Mouse (Mus musculus) liver, embryonic 14.5 days (tissue): ENCODE results near the gene Vps37d. TPM values are rescaled to one million over a fixed set of nuclear protein-coding genes. Genes with fewer than 3 reads are reported as not detected.

Source experiments
- ATAC-seq: fragments of 200-750 bp; cut with Nextera tagmentation; 2 replicates; pipeline ENCODE4 v1.8.0; 2017; ENCODE audit warnings: moderate number of reproducible peaks, mild to moderate bottlenecking, moderate library complexity; ENCODE audit not compliant: insufficient read depth
- DNase-seq, 3 experiments: peaks; one replicate each; pipeline ENCODE4 v3.0.0-alpha.2; 2012 to 2013; ENCODE audit warnings: low read depth in 3 of 3, low spot score in 3 of 3
- H3K27ac ChIP-seq: fragments of 300-500 bp; sonication (generic); 2 replicates; pipeline ENCODE4 v1.5.1; 2014; ENCODE audit warnings: moderate library complexity, mild to moderate bottlenecking, control low read depth, inconsistent platforms
- H3K27me3 ChIP-seq: fragments of 300-500 bp; sonication (generic); 2 replicates; pipeline ENCODE4 v1.6.1; 2014; ENCODE audit warnings: mild to moderate bottlenecking, low read length, moderate library complexity; ENCODE audit not compliant: control insufficient read depth, insufficient read depth
- H3K36me3 ChIP-seq: fragments of 300-500 bp; sonication (generic); replicated peaks from 2 replicates; pipeline ENCODE4 v1.6.1; 2014; ENCODE audit warnings: low read depth; ENCODE audit not compliant: control insufficient read depth, insufficient read depth
- H3K4me1 ChIP-seq, 2 experiments: fragments of 200-500 bp in 1 of 2; fragments of 300-500 bp in 1 of 2; sonication (generic) in 1 of 2; replicated peaks; 2 replicates each; pipeline ENCODE4 v1.6.1; 2012 to 2014; ENCODE audit warnings: antibody characterized with exemption in 1 of 2, inconsistent platforms in 1 of 2, low read length in 1 of 2; ENCODE audit not compliant: control insufficient read depth in 2 of 2, insufficient read depth in 2 of 2
- H3K4me2 ChIP-seq: fragments of 300-500 bp; sonication (generic); 2 replicates; pipeline ENCODE4 v1.6.1; 2014; ENCODE audit warnings: low read depth, mild to moderate bottlenecking, control low read depth, moderate library complexity
- H3K4me3 ChIP-seq, 2 experiments: fragments of 200-500 bp in 1 of 2; fragments of 300-500 bp in 1 of 2; sonication (generic) in 1 of 2; 2 replicates each; pipeline ENCODE4 v1.5.1; 2012 to 2014; ENCODE audit warnings: low read depth in 2 of 2, low read length in 2 of 2, mild to moderate bottlenecking in 2 of 2, control low read depth in 1 of 2, inconsistent platforms in 1 of 2, moderate library complexity in 1 of 2; ENCODE audit not compliant: insufficient read depth in 1 of 2
- H3K9ac ChIP-seq: fragments of 300-500 bp; sonication (generic); replicated peaks from 2 replicates; pipeline ENCODE4 v1.6.1; 2014; ENCODE audit warnings: mild to moderate bottlenecking, control low read depth, moderate library complexity
- H3K9me3 ChIP-seq: fragments of 300-500 bp; sonication (generic); 2 replicates; pipeline ENCODE4 v1.6.1; 2016; ENCODE audit warnings: low read length, mixed read lengths; ENCODE audit not compliant: control insufficient read depth
- CTCF ChIP-seq: IDR thresholded peaks from 2 replicates; pipeline ENCODE4 v1.5.1; 2016; ENCODE audit warnings: antibody characterized with exemption, low read depth, control low read depth
- EP300 ChIP-seq: IDR thresholded peaks from 2 replicates; pipeline ENCODE4 v1.6.1; 2016; ENCODE audit warnings: antibody characterized with exemption, low read depth
- WGBS: fragments of 180-500 bp; shearing (Covaris S2); extraction: QIAGEN DNeasy Blood & Tissue Kit; methylation state at CpG from one replicate; pipeline ENCODE4 v1.1.7; 2014; ENCODE audit not compliant: insufficient replicate concordance; 5-methylcytosine and 5-hydroxymethylcytosine counted together
- polyA plus RNA-seq, 2 experiments: library from polyadenylated mRNA; depleted of rRNA in 1 of 2; stranded (reverse) in 1 of 2; unstranded in 1 of 2; fragments of >200 nt; fragmentation: Nextera tagmentation in 1 of 2; extraction: Ambion mirVana in 1 of 2; gene quantifications; 2 replicates each; pipeline versions ENCODE4 v1.2.1 to v1.2.3; 2012 to 2014

Gene Vps37d
- polyA plus RNA-seq, 2 experiments: 0.06 to 0.30 TPM

DNA sequence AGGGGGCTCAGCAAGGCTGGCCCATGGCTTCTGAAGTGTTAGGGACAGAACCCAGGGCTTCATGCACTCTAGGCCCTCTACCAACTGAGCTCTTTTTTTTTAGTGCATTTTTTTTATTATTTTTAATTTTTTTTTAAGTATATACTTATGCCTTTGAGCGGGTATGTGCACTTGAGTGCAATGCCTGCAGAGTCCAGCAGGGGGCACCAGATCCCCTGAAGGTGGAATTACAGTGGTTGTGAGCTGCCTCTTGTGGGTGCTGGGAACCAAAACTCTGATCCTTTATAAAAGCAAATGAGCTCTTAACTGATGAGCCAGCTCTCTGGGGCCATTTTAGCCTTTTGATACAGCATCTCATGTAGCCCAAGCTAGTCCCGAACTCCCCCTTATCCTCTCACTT, 43.5 kb downstream of the Vps37d start:
- 89% methylated on average over 2 of the region's 2 CpGs for WGBS

DNA sequence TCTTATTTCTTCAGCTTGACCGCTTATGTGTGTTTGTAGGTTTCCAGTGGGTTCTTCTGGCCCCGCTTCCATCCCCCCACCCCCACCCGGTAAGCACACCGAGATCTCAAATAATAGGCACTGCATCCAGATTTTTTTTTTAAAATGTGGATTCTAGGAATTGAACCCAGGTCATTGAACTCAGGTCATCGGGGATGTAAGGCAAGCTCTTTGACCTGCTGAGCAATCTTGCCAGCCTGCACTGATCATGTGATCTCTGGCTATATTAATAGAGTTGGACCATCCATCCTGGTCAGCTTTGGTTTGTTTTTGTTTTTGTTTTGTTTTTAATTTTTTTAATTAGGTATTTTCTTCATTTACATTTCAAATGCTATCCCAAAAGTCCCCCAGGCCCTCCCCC, 45.5 kb downstream of the Vps37d start:
- Histone ChIP-seq H3K27ac (no peak overlapping the region), H3K9ac (no peak overlapping the region), H3K4me3 (no peak overlapping the region), H3K4me1 (peaks cover 0 to 8% of the 10 kb centered on the region in 2 experiments; a peak in 1 of 4 replicates), H3K4me2 (no peak overlapping the region), H3K27me3 (no peaks in the 10 kb centered on the region), H3K36me3 (no peaks in the 10 kb centered on the region), H3K9me3 (no peaks in the 10 kb centered on the region)
- no peak for DNase-seq
- ATAC-seq: no peak
- TF ChIP-seq CTCF (no peak), EP300 (no peak)
- 74% methylated on average over 5 of the region's 5 CpGs for WGBS

More for the DNA sequence above, 43.5 kb downstream of the Vps37d start:
- H3K36me3 ChIP-seq: no peaks in the 10 kb centered on the region
- no peak overlapping the region for H3K4me3 ChIP-seq
- TF ChIP-seq CTCF: peak; percentile 70
- TF ChIP-seq EP300: no peak
- H3K27ac ChIP-seq: no peak overlapping the region
- ATAC-seq (no peak), DNase-seq (no peak)
- H3K9ac ChIP-seq: no peak overlapping the region
- H3K4me1 ChIP-seq: peaks cover under 1 to 5% of the 10 kb centered on the region in 2 experiments; a peak in 3 of 4 replicates
- H3K9me3 ChIP-seq: no peaks in the 10 kb centered on the region
- H3K4me2 ChIP-seq: no peak overlapping the region
- no peaks in the 10 kb centered on the region for H3K27me3 ChIP-seq

DNA sequence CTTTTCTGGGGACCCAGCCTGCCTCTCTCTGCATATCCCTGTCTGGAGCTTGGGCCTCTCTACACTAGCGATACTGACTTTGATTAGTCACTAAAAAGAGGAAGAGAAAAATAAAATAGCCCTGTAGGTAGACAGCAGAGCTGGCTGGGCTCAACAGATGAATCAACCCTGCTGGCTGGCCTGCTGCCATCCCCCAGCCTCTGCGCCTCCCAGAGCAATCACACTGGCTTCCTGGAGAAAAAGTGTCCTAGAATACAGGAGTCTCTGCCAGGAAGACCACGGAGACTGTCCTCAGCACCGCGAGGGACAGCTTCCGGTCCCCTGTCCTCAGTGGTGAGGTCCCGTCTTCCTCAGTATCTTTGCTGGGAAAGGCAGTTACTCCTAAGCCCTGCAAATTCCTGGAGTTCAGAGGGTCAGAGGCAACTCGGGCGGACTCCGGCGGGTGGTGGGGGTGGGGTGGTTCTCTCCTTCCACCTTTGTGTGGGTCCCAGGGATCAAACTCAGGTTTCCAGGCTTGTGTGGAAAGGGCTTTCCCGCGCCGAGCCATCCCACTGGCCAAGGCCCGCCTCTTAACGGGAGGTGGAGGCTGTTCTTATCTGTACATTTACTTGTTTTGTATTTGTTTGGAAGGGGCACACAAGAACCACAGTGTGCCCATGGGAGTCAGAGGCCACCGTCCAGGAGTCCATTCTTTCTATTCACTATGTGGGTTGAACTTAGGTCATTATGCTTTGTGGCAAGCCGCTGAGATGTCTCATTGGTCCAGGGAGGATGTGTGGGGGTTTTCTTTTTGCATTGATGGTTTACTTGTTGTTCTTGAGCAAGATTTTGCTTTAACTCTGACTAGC, 48.8 kb downstream of the Vps37d start:
- H3K27ac ChIP-seq: no peak overlapping the region; the same call in 1 of the 2 replicates
- WGBS: 44% methylated on average over 18 of the region's 18 CpGs
- TF ChIP-seq EP300: no peak
- no peak for TF ChIP-seq CTCF
- H3K36me3 ChIP-seq: no peaks in the 10 kb centered on the region
- peak overlapping the region; percentile 31 for H3K4me2 ChIP-seq
- peaks cover under 1 to 14% of the 10 kb centered on the region in 2 experiments; a peak in 2 of 4 replicates for H3K4me1 ChIP-seq
- H3K4me3 ChIP-seq: no peak overlapping the region
- peaks cover 4% of the 10 kb centered on the region; the same call in 1 of the 2 replicates for H3K27me3 ChIP-seq
- no peak overlapping the region for H3K9ac ChIP-seq
- no peaks in the 10 kb centered on the region for H3K9me3 ChIP-seq
- DNase-seq: no peak
- ATAC-seq: peak; percentile 17; the same call in 1 of the 2 replicates

DNA sequence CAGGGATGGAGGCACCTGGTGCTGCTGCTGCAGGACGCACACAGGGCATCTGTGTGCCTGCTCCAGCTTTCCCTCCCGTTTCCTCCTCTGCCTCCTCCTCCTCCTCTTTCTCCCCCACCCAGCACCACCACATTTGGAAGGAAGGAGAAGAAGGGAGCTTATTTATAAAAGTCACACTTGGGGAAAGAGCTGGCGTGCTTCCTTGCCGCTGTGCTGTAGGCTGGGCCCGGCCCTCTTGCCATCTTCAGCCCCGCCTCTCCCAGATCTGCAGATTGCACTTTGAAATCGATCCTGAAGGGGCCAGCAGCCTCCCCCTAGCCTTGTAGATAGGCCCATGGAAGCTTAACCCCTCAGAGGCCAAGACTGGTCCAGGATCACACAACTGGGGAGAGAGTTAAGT, 52.2 kb downstream of the Vps37d start:
- Histone ChIP-seq H3K4me1 (peaks cover 5 to 20% of the 10 kb centered on the region in 2 experiments; a peak in 3 of 4 replicates), H3K4me2 (no peak overlapping the region)
- 23% methylated on average over 7 of the region's 7 CpGs for WGBS

DNA sequence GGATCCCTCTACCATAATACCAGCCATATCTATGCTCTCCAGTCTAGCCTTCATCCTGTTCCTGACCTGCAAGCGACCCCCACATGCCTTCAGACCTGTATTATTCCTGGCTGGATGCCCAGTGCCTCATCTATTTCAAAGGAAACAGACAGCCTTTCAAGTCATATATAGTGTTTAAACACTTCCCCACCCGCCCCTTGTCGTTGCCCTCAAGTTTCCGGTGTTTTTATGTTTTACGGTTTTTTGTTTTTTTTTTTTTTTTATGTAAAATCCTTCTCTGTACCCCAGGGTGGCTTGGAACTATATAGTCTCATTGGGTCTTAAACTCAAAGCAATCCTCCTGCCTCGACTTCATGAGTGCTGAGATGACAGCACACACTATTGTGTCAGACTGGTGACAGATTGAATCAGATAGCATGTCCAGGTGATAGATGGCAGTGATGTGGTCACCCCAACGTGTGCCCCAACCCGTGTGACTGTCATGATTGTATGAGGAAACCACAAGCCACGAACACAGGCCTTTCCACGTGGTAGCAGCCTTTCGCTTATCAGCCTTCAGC, 53.3 kb downstream of the Vps37d start:
- Histone ChIP-seq H3K4me3 (no peak overlapping the region), H3K4me2 (no peak overlapping the region), H3K27ac (no peak overlapping the region), H3K27me3 (peaks cover 10% of the 10 kb centered on the region), H3K36me3 (no peaks in the 10 kb centered on the region), H3K9me3 (no peaks in the 10 kb centered on the region), H3K4me1 (peaks cover 5 to 20% of the 10 kb centered on the region in 2 experiments; a peak in 3 of 4 replicates), H3K9ac (no peak overlapping the region)
- ATAC-seq: no peak
- 9% methylated on average over 11 of the region's 11 CpGs for WGBS
- no peak for TF ChIP-seq CTCF
- TF ChIP-seq EP300: no peak
- DNase-seq: no peak

More for the DNA sequence above, 52.2 kb downstream of the Vps37d start:
- TF ChIP-seq CTCF (no peak), EP300 (no peak)
- peaks cover 10% of the 10 kb centered on the region for H3K27me3 ChIP-seq
- no peak overlapping the region for H3K9ac ChIP-seq
- ATAC-seq (no peak), DNase-seq (no peak)
- no peak overlapping the region for H3K27ac ChIP-seq
- H3K9me3 ChIP-seq: no peaks in the 10 kb centered on the region
- H3K4me3 ChIP-seq: no peak overlapping the region
- no peaks in the 10 kb centered on the region for H3K36me3 ChIP-seq
